Comparison of ENCODE assay signal across 8 mouse cellular contexts in genomic region chr7:45705443-45705864, GRCm38 (mm10). TPM values are rescaled to one million over a fixed set of nuclear protein-coding genes. Genes with fewer than 3 reads are reported as not detected.
DNase-seq lines count a peak whose midpoint lies in the region; ATAC-seq lines count a peak whose summit lies in the region.

No protein-coding gene starts in this region.

- peaks cover 23% of the 10 kb centered on the region for H3K36me3 ChIP-seq in megakaryocyte, embryonic 14.5 days (replicated peaks; ENCODE audit: low read length)
- H3K36me3 ChIP-seq in liver, embryonic 15.5 days (replicated peaks): peaks cover 3% of the 10 kb centered on the region

- peak overlapping the region; percentile 45 for H3K27ac ChIP-seq in liver, embryonic 15.5 days (replicated peaks)

- ATAC-seq in CD4-positive, CD25-positive, alpha-beta regulatory T cell, adult 4 months: no peak
- ATAC-seq in megakaryocyte, adult 5-6 weeks (ENCODE audit: poor library complexity, severe bottlenecking): no peak
- no peak for ATAC-seq in liver, embryonic 15.5 days (ENCODE audit: insufficient read depth)

- peak overlapping the region; percentile 94 for H3K4me3 ChIP-seq in megakaryocyte, embryonic 14.5 days (replicated peaks)
- H3K4me3 ChIP-seq in liver, embryonic 15.5 days (replicated peaks): peak overlapping the region; percentile 65

- no peaks in the 10 kb centered on the region for H3K9me3 ChIP-seq in megakaryocyte, embryonic 14.5 days
- H3K9me3 ChIP-seq in liver, embryonic 15.5 days (replicated peaks): no peaks in the 10 kb centered on the region

- peak overlapping the region; percentile 25; the same call in 1 of the 2 replicates for H3K9ac ChIP-seq in liver, embryonic 15.5 days

- H3K27me3 ChIP-seq in megakaryocyte, embryonic 14.5 days (replicated peaks): peaks cover 2% of the 10 kb centered on the region
- H3K27me3 ChIP-seq in liver, embryonic 15.5 days: peaks cover 27% of the 10 kb centered on the region

- peaks cover 86% of the 10 kb centered on the region for H3K4me1 ChIP-seq in megakaryocyte, embryonic 14.5 days
- peaks cover 58% of the 10 kb centered on the region for H3K4me1 ChIP-seq in liver, embryonic 15.5 days (replicated peaks)

- peak overlapping the region; percentile 97 for H3K4me2 ChIP-seq in liver, embryonic 15.5 days

- peak; percentile 60 for DNase-seq in CD4-positive, CD25-positive, alpha-beta regulatory T cell, adult 2 months (ENCODE audit: low read depth, low spot score)
- DNase-seq in testis, postnatal 10 days (ENCODE audit: low spot score): peak; percentile 74
- no peak for DNase-seq in adrenal gland, adult 8-10 months
- DNase-seq in cerebellum, postnatal 25 days: no peak

- under 1% methylated on average over 21 of the region's 21 CpGs for WGBS in liver, embryonic 15.5 days (ENCODE audit: insufficient replicate concordance)

RNA-seq across cellular contexts. Expression of gene Dbp, which starts 0.6 kb away (rescaled TPM):
- polyA plus RNA-seq in CD4-positive, CD25-positive, alpha-beta regulatory T cell, adult 4 months (2017; shearing (Covaris generic)): 1 to 10 TPM; 7.4 to 8.8 TPM
- polyA plus RNA-seq in megakaryocyte, embryonic 14.5 days (2012; ENCODE audit: insufficient read depth, low replicate concordance): 23.4 and 41.9 TPM in 2 replicates
- 3.3 and 4.1 TPM in 2 replicates for total RNA-seq in megakaryocyte, adult 5-6 weeks (2015)
- 3.9 and 5.9 TPM in 2 replicates for total RNA-seq in megakaryocyte, adult 5-6 weeks (2017)
- polyA plus RNA-seq in liver, embryonic 15.5 days (2015; fragmentation: Nextera tagmentation; extraction: Ambion mirVana): 0.46 and 0.85 TPM in 2 replicates
- total RNA-seq in adrenal gland, adult 8-10 months (2022): 100 to 1,000 TPM; 254 to 411 (median 333) TPM

RNA-seq across cellular contexts. Expression of gene Car11, which starts 5.8 kb away (rescaled TPM):
- polyA plus RNA-seq in CD4-positive, CD25-positive, alpha-beta regulatory T cell, adult 4 months (2017; shearing (Covaris generic)): 1 to 10 TPM; 1.2 to 1.3 TPM
- polyA plus RNA-seq in megakaryocyte, embryonic 14.5 days (2012; ENCODE audit: insufficient read depth, low replicate concordance): 1.1 and 3.5 TPM in 2 replicates
- total RNA-seq in megakaryocyte, adult 5-6 weeks (2015): not detected in 2 replicates
- total RNA-seq in megakaryocyte, adult 5-6 weeks (2017): not detected in 2 replicates
- polyA plus RNA-seq in liver, embryonic 15.5 days (2015; fragmentation: Nextera tagmentation; extraction: Ambion mirVana): 0.26 and 0.44 TPM in 2 replicates
- 10 to 100 TPM; 11.5 to 28.2 (median 18.9) TPM for total RNA-seq in adrenal gland, adult 8-10 months (2022)

RNA-seq across cellular contexts. Expression of gene Rpl18, which starts 9.8 kb away (rescaled TPM):
- 1,000 to 10,000 TPM; 2,369 to 2,427 TPM for polyA plus RNA-seq in CD4-positive, CD25-positive, alpha-beta regulatory T cell, adult 4 months (2017; shearing (Covaris generic))
- polyA plus RNA-seq in megakaryocyte, embryonic 14.5 days (2012; ENCODE audit: insufficient read depth, low replicate concordance): 10,199 and 14,647 TPM in 2 replicates
- total RNA-seq in megakaryocyte, adult 5-6 weeks (2015): 1,249 and 1,272 TPM in 2 replicates
- total RNA-seq in megakaryocyte, adult 5-6 weeks (2017): 1,058 and 1,261 TPM in 2 replicates
- polyA plus RNA-seq in liver, embryonic 15.5 days (2015; fragmentation: Nextera tagmentation; extraction: Ambion mirVana): 533 and 542 TPM in 2 replicates
- total RNA-seq in adrenal gland, adult 8-10 months (2022): 1,000 to 10,000 TPM; 1,011 to 1,224 (median 1,104) TPM

RNA-seq across cellular contexts. Expression of gene Sec1, which starts 11.3 kb away (rescaled TPM):
- polyA plus RNA-seq in CD4-positive, CD25-positive, alpha-beta regulatory T cell, adult 4 months (2017; shearing (Covaris generic)): under 1 TPM in 1 of 2 experiments, not detected in 1; 0.30 TPM
- not detected in 2 replicates for polyA plus RNA-seq in megakaryocyte, embryonic 14.5 days (2012; ENCODE audit: insufficient read depth, low replicate concordance)
- total RNA-seq in megakaryocyte, adult 5-6 weeks (2015): not detected in 2 replicates
- not detected in 2 replicates for total RNA-seq in megakaryocyte, adult 5-6 weeks (2017)
- 0.05 and 0.06 TPM in 2 replicates for polyA plus RNA-seq in liver, embryonic 15.5 days (2015; fragmentation: Nextera tagmentation; extraction: Ambion mirVana)
- under 1 TPM; 0.15 to 0.59 (median 0.30) TPM for total RNA-seq in adrenal gland, adult 8-10 months (2022)

RNA-seq across cellular contexts. Expression of gene Sphk2, which starts 12.3 kb away (rescaled TPM):
- polyA plus RNA-seq in CD4-positive, CD25-positive, alpha-beta regulatory T cell, adult 4 months (2017; shearing (Covaris generic)): 10 to 100 TPM; 15.2 to 21.1 TPM
- polyA plus RNA-seq in megakaryocyte, embryonic 14.5 days (2012; ENCODE audit: insufficient read depth, low replicate concordance): 242 and 413 TPM in 2 replicates
- 14.6 and 21.2 TPM in 2 replicates for total RNA-seq in megakaryocyte, adult 5-6 weeks (2015)
- 13.7 and 15.7 TPM in 2 replicates for total RNA-seq in megakaryocyte, adult 5-6 weeks (2017)
- polyA plus RNA-seq in liver, embryonic 15.5 days (2015; fragmentation: Nextera tagmentation; extraction: Ambion mirVana): 10.4 and 13.3 TPM in 2 replicates
- total RNA-seq in adrenal gland, adult 8-10 months (2022): 10 to 100 TPM; 36.9 to 40.2 (median 39.3) TPM

Comparison
In these comparisons a context has a peak if more than half of its experiments do, and no peak if none do; other contexts are left out.
1. DNase-seq: peak in CD4-positive, CD25-positive, alpha-beta regulatory T cell, adult 2 months (single experiment) and testis, postnatal 10 days (single experiment); none in adrenal gland, adult 8-10 months (single experiment) and cerebellum, postnatal 25 days (0 of 2).